Mouse (Mus musculus) olfactory bulb, adult 2 months (tissue): ENCODE results near the gene Arhgef11.

Experiments used
- CTCF ChIP-seq: fragments of 200-500 bp; IDR thresholded peaks from 2 replicates; pipeline ENCODE4 v1.5.1; 2012; ENCODE audit warnings: low read depth, mild to moderate bottlenecking, low read length, moderate library complexity; ENCODE audit not compliant: insufficient read depth
- POLR2A ChIP-seq: fragments of 200-500 bp; IDR thresholded peaks from 2 replicates; pipeline ENCODE4 v1.6.1; 2012; ENCODE audit warnings: mild to moderate bottlenecking, low read depth, low read length, moderate library complexity; ENCODE audit not compliant: insufficient read depth

DNA sequence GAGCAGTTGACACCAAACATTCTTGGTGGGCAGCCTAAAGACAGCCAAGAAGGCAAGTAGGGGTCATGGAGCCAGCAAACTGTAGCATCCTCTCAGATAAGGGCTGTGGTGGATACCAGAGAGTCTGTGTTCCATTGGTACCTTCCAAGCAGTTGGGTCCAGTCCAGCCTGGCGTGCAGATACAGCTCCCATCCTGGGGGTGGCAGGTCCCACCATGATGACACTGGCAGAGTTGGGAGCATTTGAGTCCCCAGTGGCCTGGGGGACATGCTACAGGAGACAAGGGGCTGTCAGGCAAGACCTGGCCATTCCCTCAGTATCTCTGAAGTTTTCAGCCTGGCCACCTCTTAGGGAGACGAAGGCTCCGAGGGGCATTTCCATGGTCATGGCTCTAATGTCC lies 135.2 kb downstream of the Arhgef11 start:
- TF ChIP-seq POLR2A: no peak
- TF ChIP-seq CTCF: no peak
